Mouse (Mus musculus) WW6 (cell line): Measurements from ENCODE around the gene Cox14.
"Not testable (repeated sequence)": the region's sequence is repeated elsewhere in the genome, so short reads cannot be mapped to it uniquely, and the experiment has no call there.

ENCODE experiments used
- DNase-seq: peaks from one replicate; pipeline ENCODE4 v3.0.0-alpha.2; 2013; ENCODE audit warnings: low read depth, low spot score

Cox14 gene

GRCm38 (mm10) chr15:99727039-99727438, 1.6 kb downstream of the Cox14 start:
- not testable (repeated sequence) for DNase-seq

- no peak for DNase-seq
These were observed 2.1 kb downstream of the Cox14 start for GRCm38 (mm10) chr15:99727525-99727924.

GRCm38 (mm10) chr15:99728211-99728610, 2.8 kb downstream of the Cox14 start:
- no peak for DNase-seq

DNA sequence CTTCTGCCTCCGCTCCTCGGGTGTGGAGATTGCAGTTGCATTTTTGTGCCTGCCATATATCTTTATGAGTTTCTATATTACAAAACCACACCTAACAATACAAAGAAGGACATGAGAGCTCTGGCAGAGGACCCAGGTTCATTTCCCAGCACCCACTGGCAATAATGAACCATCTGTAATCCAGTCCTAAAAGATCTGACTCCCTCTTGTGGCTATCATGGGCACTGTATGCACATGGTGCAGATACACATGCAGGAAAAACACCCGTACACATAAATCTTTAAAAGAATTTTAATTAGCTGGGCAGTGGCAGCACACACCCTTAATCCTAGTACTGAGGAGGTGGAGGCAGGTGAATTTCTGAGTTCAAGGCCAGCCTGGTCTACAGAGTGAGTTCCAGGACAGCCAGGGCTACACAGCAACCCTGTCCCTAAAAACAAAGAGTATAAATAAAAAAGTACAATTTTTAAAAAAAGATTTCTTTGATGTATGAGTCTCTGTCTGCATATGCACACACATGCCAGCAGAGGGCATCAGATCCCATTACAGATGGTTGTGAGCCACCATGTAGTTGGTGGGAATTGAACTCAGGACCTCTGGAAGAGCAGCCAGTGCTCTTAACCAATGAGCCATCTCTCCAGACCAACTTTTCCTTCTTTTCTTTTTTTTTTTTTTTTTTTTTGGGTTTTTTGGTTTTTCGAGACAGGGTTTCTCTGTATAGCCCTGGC, 3.8 kb downstream of the Cox14 start:
- DNase-seq, result no peak

DNA sequence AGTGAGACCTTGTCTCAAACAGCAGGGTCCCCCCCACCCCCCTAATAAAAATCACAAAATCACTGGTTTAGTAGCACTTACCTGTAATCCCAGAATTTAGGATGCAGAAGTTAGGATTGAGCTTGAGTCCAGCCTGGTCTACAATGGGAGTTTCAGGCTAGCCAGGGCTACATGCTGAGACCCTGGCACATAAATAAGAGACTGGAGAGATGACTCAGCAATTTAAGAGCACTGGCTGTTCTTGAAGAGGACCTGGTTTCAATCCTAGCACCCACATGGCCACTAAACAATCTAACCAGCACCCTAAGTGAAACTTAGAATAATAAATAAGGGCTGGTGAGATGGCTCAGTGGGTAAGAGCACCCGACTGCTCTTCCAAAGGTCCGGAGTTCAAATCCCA, 5.7 kb downstream of the Cox14 start:
- no peak for DNase-seq

DNA sequence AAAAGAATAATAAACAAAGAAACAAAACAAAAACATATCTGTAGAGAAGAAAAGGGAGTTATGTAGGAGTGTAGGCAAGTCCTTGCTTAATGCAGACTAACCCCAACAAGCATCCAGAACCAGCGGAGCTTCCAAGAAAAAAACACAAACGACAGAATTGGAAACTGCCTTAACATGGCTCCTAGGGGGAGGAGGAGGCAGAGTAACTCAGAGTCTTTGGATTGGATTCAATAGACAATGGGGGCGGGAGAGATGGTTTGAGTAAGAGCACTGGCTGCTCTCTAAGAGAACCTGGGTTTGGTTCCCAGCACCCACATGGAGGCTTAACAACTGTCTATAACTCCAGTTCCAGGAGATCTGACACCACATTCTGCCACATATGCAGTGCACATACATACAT, 6.3 kb downstream of the Cox14 start:
- no peak for DNase-seq

DNA sequence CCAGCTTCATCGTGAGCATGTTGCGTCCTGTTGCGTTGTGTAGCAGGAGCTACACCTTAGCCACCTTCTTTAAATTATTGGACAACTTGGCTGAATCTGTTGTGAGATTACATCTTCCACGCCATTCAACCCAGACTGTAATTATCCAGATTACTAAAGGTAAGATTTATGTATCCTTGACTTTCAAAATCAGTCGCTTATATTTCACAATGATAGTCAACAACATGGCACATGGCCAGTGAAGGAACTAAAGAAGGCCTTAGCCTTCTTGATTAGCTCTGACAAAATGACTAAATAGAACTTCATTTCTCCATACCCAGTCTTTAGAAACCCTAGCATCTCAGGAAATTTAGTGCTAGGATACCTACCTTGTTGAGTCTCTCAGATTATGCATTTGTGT, 7.8 kb downstream of the Cox14 start:
- no peak for DNase-seq

- DNase-seq, result no peak
These were observed 10.2 kb downstream of the Cox14 start for GRCm38 (mm10) chr15:99735631-99736030.

- DNase-seq, result no peak
These were observed 11.3 kb downstream of the Cox14 start for GRCm38 (mm10) chr15:99736675-99737074.

DNA sequence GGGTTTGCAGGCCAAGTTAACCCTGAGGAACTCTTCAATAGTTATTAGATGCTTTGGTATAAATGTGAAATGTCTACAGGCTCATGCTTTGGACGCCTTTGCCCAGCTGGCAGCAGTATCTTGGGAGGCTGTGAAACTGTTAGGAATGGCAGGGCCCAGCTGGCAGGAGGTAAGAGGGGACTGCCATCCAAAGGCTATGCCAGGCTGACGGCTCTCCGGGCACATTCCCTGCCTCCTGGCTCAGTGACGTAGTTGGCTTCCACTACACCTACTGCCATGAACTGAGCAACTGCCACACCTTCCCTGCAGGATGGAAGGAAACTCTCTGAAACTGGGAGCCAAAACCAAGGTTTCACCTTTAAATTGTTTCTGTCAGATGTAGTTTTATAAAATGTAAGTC, 14.8 kb downstream of the Cox14 start:
- DNase-seq, result no peak

DNA sequence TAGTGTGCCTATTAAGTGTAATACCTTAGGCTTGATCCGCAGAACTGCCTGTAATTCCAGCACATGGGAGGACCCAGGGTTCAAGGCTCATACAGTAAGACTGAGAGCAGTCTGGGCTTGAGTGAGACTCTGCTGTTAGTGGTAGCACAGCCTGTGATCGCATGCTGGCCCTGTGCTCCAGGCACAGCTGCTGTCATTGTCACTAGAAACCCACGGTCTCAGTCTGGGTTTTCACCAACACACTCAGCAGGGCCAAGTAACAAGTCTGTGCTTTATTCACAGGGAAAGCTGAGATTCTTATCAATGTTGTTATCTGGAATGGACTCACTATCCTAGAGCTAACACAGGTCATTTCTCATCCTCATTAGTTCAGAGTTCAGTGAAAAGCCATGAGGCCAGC, 28.8 kb downstream of the Cox14 start:
- no peak for DNase-seq

DNA sequence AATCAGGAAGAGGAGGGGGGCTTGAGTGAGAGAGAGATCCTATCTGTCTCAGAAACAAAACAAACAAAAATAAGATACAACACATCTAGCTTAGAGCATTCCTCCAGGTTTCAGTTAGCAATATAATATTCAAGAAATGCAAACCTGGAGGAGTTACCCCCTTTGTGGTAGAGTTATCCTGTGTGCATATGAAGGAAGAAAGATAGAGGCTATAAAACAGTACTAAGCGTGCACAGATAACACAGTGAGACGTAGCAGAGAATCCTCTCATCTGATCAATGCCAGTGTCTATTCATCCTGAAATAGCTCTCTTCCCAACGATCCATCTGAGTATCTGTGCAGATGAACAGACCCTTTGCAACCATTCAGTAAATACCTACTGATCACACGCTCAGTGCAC, 42.0 kb downstream of the Cox14 start:
- DNase-seq, result no peak

- DNase-seq, result no peak
These were observed 43.3 kb downstream of the Cox14 start for GRCm38 (mm10) chr15:99768761-99769160.

- no peak for DNase-seq
These were observed 45.6 kb downstream of the Cox14 start for GRCm38 (mm10) chr15:99771004-99771500.

- DNase-seq, result no peak
These were observed 46.3 kb downstream of the Cox14 start for GRCm38 (mm10) chr15:99771601-99772276.

GRCm38 (mm10) chr15:99772277-99772880, 47.0 kb downstream of the Cox14 start:
- peak; percentile 95 for DNase-seq

GRCm38 (mm10) chr15:99772881-99772924, 47.3 kb downstream of the Cox14 start, which contains the start of gene Cers5:
TSS of gene Cers5 (minus strand) at chr15:99772885.
- DNase-seq, result not testable (repeated sequence)

DNA sequence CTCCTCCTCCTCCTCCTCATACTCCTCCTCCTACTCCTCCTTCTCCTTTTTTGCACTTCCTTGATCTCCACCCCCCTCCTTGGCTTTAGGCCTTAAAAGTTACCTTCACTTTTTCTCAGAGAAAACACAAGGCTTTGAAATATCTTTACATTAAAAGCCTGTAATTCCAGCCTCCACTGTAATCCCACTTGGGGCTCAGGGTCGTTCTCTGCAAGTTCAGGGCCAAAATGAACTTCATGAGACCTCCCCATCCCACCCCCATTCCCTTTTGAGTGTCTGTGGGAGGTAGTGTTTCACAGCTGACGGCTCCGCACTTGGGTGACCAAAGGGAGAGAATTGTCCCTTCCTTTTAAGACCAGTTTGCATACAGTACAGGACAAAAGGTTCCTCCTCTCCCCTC, 47.5 kb downstream of the Cox14 start:
- no peak for DNase-seq
